Mouse (Mus musculus): ENCODE data around the gene Bhmt.

DNA sequence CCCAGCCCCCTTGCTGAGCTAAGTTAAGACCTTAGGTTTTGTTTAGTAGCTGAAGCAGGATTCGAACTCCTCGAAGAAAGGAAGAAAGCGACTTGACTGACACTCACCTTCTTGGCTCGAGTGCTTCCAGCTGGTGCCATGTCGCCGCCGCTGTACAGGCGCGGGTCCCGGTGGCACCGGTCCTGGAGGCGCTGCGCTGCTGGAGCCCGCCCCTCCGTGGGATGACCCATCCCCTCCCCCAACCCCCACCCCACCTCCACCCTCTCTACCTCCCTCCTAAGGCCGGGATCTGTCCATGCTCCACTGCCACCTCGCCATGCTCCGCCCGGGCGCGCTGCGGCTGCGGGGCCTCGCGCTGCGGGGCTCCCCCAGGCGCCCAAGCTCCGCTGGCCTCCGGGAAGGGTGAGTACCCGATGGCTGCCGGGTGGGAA lies 36.4 kb upstream of the Bhmt start, which contains the start of the genes Bhmt2 and Dmgdh:
- TF ChIP-seq PAX5 (IDR thresholded peaks at IDR 0.05; ENCODE audit: low read length) = no peak
- TF ChIP-seq POLR2A (IDR thresholded peaks at IDR 0.05; ENCODE audit: low read depth, low read length) = no peak
- no peak for TF ChIP-seq CTCF (conservative IDR thresholded peaks at IDR 0.05 in 1 of 2, IDR thresholded peaks at IDR 0.05 in 1 of 2; ENCODE audit: low read depth in 2 of 2, low read length in 2 of 2)
- no peak for TF ChIP-seq EP300 (IDR thresholded peaks at IDR 0.05; ENCODE audit: low read length)
- no peak for TF ChIP-seq TCF12 (IDR thresholded peaks at IDR 0.05; ENCODE audit: low read depth, low read length)
- TF ChIP-seq KAT2A (IDR thresholded peaks at IDR 0.05; ENCODE audit: insufficient replicate concordance, low read length) = no peak
- no peak for TF ChIP-seq MAZ (IDR thresholded peaks at IDR 0.05; ENCODE audit: low read depth, low read length)
- TF ChIP-seq USF1 (IDR thresholded peaks at IDR 0.05; ENCODE audit: low read depth, low read length) = no peak
- no peak for TF ChIP-seq GABPA (IDR thresholded peaks at IDR 0.05; ENCODE audit: insufficient replicate concordance, low read depth, low read length)
- no peak for TF ChIP-seq MAFK (IDR thresholded peaks at IDR 0.05; ENCODE audit: insufficient replicate concordance, low read length)
- TF ChIP-seq ZNF384 (IDR thresholded peaks at IDR 0.05; ENCODE audit: low read depth, low read length) = no peak
